Mouse (Mus musculus): ENCODE data around the gene Ehbp1l1.

Ehbp1l1 gene

GRCm38 (mm10) chr19:5725767-5726515 is at the start of gene Ehbp1l1:
Ehbp1l1 (minus strand) TSS chr19:5726317.
- no peak for DNase-seq

GRCm38 (mm10) chr19:5770925-5771860 is 45.1 kb upstream of the Ehbp1l1 start, which contains the start of gene Scyl1:
Scyl1 (minus strand) TSS chr19:5771419.
- peak; percentile 97 for DNase-seq

- DNase-seq, result no peak
Observed at GRCm38 (mm10) chr19:5770311-5770710, 44.2 kb upstream of the Ehbp1l1 start.

- no peak for DNase-seq
Observed at GRCm38 (mm10) chr19:5767271-5767670, 41.2 kb upstream of the Ehbp1l1 start.

GRCm38 (mm10) chr19:5763163-5763562 is 37.0 kb upstream of the Ehbp1l1 start:
- no peak for DNase-seq

- no peak for DNase-seq
Observed at GRCm38 (mm10) chr19:5758878-5759403, 32.8 kb upstream of the Ehbp1l1 start.

GRCm38 (mm10) chr19:5756991-5757636 is 31.0 kb upstream of the Ehbp1l1 start:
- DNase-seq, result peak; percentile 32

- DNase-seq, result peak; percentile 28
Observed at GRCm38 (mm10) chr19:5756321-5756985, 30.3 kb upstream of the Ehbp1l1 start.

GRCm38 (mm10) chr19:5751742-5752141 is 25.6 kb upstream of the Ehbp1l1 start:
- no peak for DNase-seq

GRCm38 (mm10) chr19:5750951-5751350 is 24.8 kb upstream of the Ehbp1l1 start:
- DNase-seq, result no peak

GRCm38 (mm10) chr19:5749476-5749875 is 23.4 kb upstream of the Ehbp1l1 start:
- no peak for DNase-seq

- no peak for DNase-seq
Observed at GRCm38 (mm10) chr19:5746907-5747363, 20.8 kb upstream of the Ehbp1l1 start.

GRCm38 (mm10) chr19:5745756-5746710 is 19.9 kb upstream of the Ehbp1l1 start:
- peak; percentile 29 for DNase-seq

- peak; percentile 53 for DNase-seq
Observed at GRCm38 (mm10) chr19:5743576-5743975, 17.5 kb upstream of the Ehbp1l1 start.

GRCm38 (mm10) chr19:5742241-5742641 is 16.1 kb upstream of the Ehbp1l1 start:
- DNase-seq, result peak; percentile 52

- DNase-seq, result peak; percentile 81
Observed at GRCm38 (mm10) chr19:5741641-5742240, 15.6 kb upstream of the Ehbp1l1 start.

GRCm38 (mm10) chr19:5740320-5741317 is 14.5 kb upstream of the Ehbp1l1 start, which contains the start of gene Ltbp3:
Ltbp3 (plus strand) TSS chr19:5740904.
- peak; percentile 71 for DNase-seq

GRCm38 (mm10) chr19:5739446-5739845 is 13.3 kb upstream of the Ehbp1l1 start:
- DNase-seq, result no peak

GRCm38 (mm10) chr19:5734325-5734724 is 8.2 kb upstream of the Ehbp1l1 start:
- DNase-seq, result no peak
